Mouse (Mus musculus) limb, embryonic 15.5 days (tissue): Measurements from ENCODE around the gene Mob3b. TPM values are rescaled to one million over a fixed set of nuclear protein-coding genes. Genes with fewer than 3 reads are reported as not detected.

ENCODE experiments used
- ATAC-seq: fragments of 200-750 bp; cut with Nextera tagmentation; 2 replicates; pipeline ENCODE4 v1.8.0; 2017; ENCODE audit warnings: low read depth, moderate TSS enrichment; ENCODE audit not compliant: insufficient number of reproducible peaks, low FRiP score, low TSS enrichment
- H3K27ac ChIP-seq: fragments of 300-500 bp; sonication (generic); 2 replicates; pipeline ENCODE4 v1.5.1; 2015; ENCODE audit warnings: moderate library complexity, mild to moderate bottlenecking, inconsistent platforms
- H3K27me3 ChIP-seq: fragments of 300-500 bp; sonication (generic); 2 replicates; pipeline ENCODE4 v1.6.1; 2015; ENCODE audit warnings: inconsistent platforms
- H3K36me3 ChIP-seq: fragments of 300-500 bp; sonication (generic); 2 replicates; pipeline ENCODE4 v1.6.1; 2015; ENCODE audit warnings: inconsistent platforms
- H3K4me1 ChIP-seq: fragments of 300-500 bp; sonication (generic); 2 replicates; pipeline ENCODE4 v1.6.1; 2015; ENCODE audit warnings: inconsistent platforms
- H3K4me2 ChIP-seq: fragments of 300-500 bp; sonication (generic); 2 replicates; pipeline ENCODE4 v1.6.1; 2015; ENCODE audit warnings: mild to moderate bottlenecking, inconsistent platforms
- H3K4me3 ChIP-seq: fragments of 300-500 bp; sonication (generic); 2 replicates; pipeline ENCODE4 v1.5.1; 2015; ENCODE audit warnings: mild to moderate bottlenecking, inconsistent platforms
- H3K9ac ChIP-seq: fragments of 300-500 bp; sonication (generic); 2 replicates; pipeline ENCODE4 v1.6.1; 2015; ENCODE audit warnings: inconsistent platforms
- H3K9me3 ChIP-seq: fragments of 300-500 bp; sonication (generic); 2 replicates; pipeline ENCODE4 v1.6.1; 2016; ENCODE audit warnings: inconsistent platforms
- WGBS: fragments of 180-500 bp; shearing (Covaris S2); methylation state at CpG from one replicate; pipeline ENCODE4 v1.1.7; 2015; 5-methylcytosine and 5-hydroxymethylcytosine counted together
- polyA plus RNA-seq: library from polyadenylated mRNA; unstranded; fragments of >200 nt; fragmentation: Nextera tagmentation; extraction: Ambion mirVana; gene quantifications from 2 replicates; pipeline ENCODE4 v1.2.1, GENCODE M21; 2015

Mob3b gene
- polyA plus RNA-seq, 1 experiment from 2014 or later: 12.8 TPM

GRCm38 (mm10) chr4:35052174-35052942 lies 104.9 kb downstream of the Mob3b start:
- Histone ChIP-seq H3K4me3 (no peak overlapping the region), H3K36me3 (no peaks in the 10 kb centered on the region), H3K9me3 (no peaks in the 10 kb centered on the region), H3K27me3 (no peaks in the 10 kb centered on the region), H3K27ac (no peak overlapping the region), H3K4me2 (no peak overlapping the region), H3K4me1 (peaks cover 15% of the 10 kb centered on the region), H3K9ac (no peak overlapping the region)
- ATAC-seq: no peak
- WGBS: 49% methylated on average over 6 of the region's 6 CpGs

- H3K9me3 ChIP-seq: no peaks in the 10 kb centered on the region
- no peak overlapping the region for H3K4me2 ChIP-seq
- no peak overlapping the region for H3K9ac ChIP-seq
- H3K27ac ChIP-seq: no peak overlapping the region
- ATAC-seq: no peak
- no peaks in the 10 kb centered on the region for H3K27me3 ChIP-seq
- H3K4me1 ChIP-seq: peaks cover 15% of the 10 kb centered on the region
- WGBS: 57% methylated on average over 7 of the region's 7 CpGs
- no peak overlapping the region for H3K4me3 ChIP-seq
- no peaks in the 10 kb centered on the region for H3K36me3 ChIP-seq
Measured at GRCm38 (mm10) chr4:35051152-35051551, 106.1 kb downstream of the Mob3b start.

- Histone ChIP-seq H3K4me2 (no peak overlapping the region), H3K9ac (no peak overlapping the region), H3K9me3 (no peaks in the 10 kb centered on the region), H3K4me3 (no peak overlapping the region), H3K27me3 (no peaks in the 10 kb centered on the region), H3K27ac (0 out of 2 replicates have a peak overlapping the region, but pooled peaks have one; percentile 51), H3K36me3 (no peaks in the 10 kb centered on the region), H3K4me1 (peaks cover 15% of the 10 kb centered on the region)
- 48% methylated on average over 5 of the region's 5 CpGs for WGBS
- no peak for ATAC-seq
Measured at GRCm38 (mm10) chr4:35049742-35050058, 107.6 kb downstream of the Mob3b start.

- no peaks in the 10 kb centered on the region for H3K9me3 ChIP-seq
- 24% methylated on average over 9 of the region's 9 CpGs for WGBS
- no peak overlapping the region for H3K4me3 ChIP-seq
- peaks cover 15% of the 10 kb centered on the region for H3K4me1 ChIP-seq
- no peak for ATAC-seq
- no peak overlapping the region for H3K9ac ChIP-seq
- no peak overlapping the region for H3K4me2 ChIP-seq
- no peaks in the 10 kb centered on the region for H3K27me3 ChIP-seq
- H3K27ac ChIP-seq: 0 out of 2 replicates have a peak overlapping the region, but pooled peaks have one; percentile 51
- no peaks in the 10 kb centered on the region for H3K36me3 ChIP-seq
Measured at GRCm38 (mm10) chr4:35049036-35049741, 108.1 kb downstream of the Mob3b start.

- H3K4me1 ChIP-seq: no peaks in the 10 kb centered on the region
- no peak for ATAC-seq
- no peak overlapping the region for H3K27ac ChIP-seq
- H3K4me2 ChIP-seq: no peak overlapping the region
- 90% methylated on average over 5 of the region's 5 CpGs for WGBS
- no peaks in the 10 kb centered on the region for H3K9me3 ChIP-seq
- no peaks in the 10 kb centered on the region for H3K36me3 ChIP-seq
- no peak overlapping the region for H3K9ac ChIP-seq
- H3K27me3 ChIP-seq: no peaks in the 10 kb centered on the region
- H3K4me3 ChIP-seq: no peak overlapping the region
Measured at GRCm38 (mm10) chr4:35040896-35041295, 116.4 kb downstream of the Mob3b start.

- ATAC-seq: no peak
- Histone ChIP-seq H3K27me3 (no peaks in the 10 kb centered on the region), H3K9ac (no peak overlapping the region), H3K4me2 (no peak overlapping the region), H3K27ac (no peak overlapping the region), H3K36me3 (no peaks in the 10 kb centered on the region), H3K4me1 (0 out of 2 replicates have a peak, but pooled peaks cover under 1% of the 10 kb centered on the region), H3K9me3 (no peaks in the 10 kb centered on the region), H3K4me3 (no peak overlapping the region)
- WGBS: 88% methylated on average over 1 of the region's 1 CpGs
Measured at GRCm38 (mm10) chr4:35040306-35040705, 117.0 kb downstream of the Mob3b start.

GRCm38 (mm10) chr4:35037824-35038223 lies 119.5 kb downstream of the Mob3b start:
- Histone ChIP-seq H3K27ac (no peak overlapping the region), H3K9me3 (no peaks in the 10 kb centered on the region), H3K9ac (no peak overlapping the region), H3K27me3 (no peaks in the 10 kb centered on the region), H3K36me3 (no peaks in the 10 kb centered on the region), H3K4me3 (no peak overlapping the region), H3K4me2 (no peak overlapping the region), H3K4me1 (0 out of 2 replicates have a peak, but pooled peaks cover 6% of the 10 kb centered on the region)
- ATAC-seq: no peak
- WGBS: 66% methylated on average over 2 of the region's 2 CpGs

- Histone ChIP-seq H3K4me1 (0 out of 2 replicates have a peak, but pooled peaks cover 6% of the 10 kb centered on the region), H3K9ac (no peak overlapping the region), H3K4me3 (no peak overlapping the region), H3K27ac (no peak overlapping the region), H3K9me3 (no peaks in the 10 kb centered on the region), H3K36me3 (no peaks in the 10 kb centered on the region), H3K27me3 (no peaks in the 10 kb centered on the region), H3K4me2 (peak overlapping the region; percentile 29; the same call in 1 of the 2 replicates)
- ATAC-seq: no peak
- WGBS: 39% methylated on average over 18 of the region's 18 CpGs
Measured at GRCm38 (mm10) chr4:35034504-35035290, 122.6 kb downstream of the Mob3b start.

- Histone ChIP-seq H3K9ac (no peak overlapping the region), H3K36me3 (no peaks in the 10 kb centered on the region), H3K4me2 (no peak overlapping the region), H3K27me3 (no peaks in the 10 kb centered on the region), H3K9me3 (no peaks in the 10 kb centered on the region), H3K4me3 (no peak overlapping the region), H3K4me1 (0 out of 2 replicates have a peak, but pooled peaks cover 6% of the 10 kb centered on the region), H3K27ac (no peak overlapping the region)
- 96% methylated on average over 3 of the region's 3 CpGs for WGBS
- ATAC-seq: no peak
Measured at GRCm38 (mm10) chr4:35032758-35033157, 124.5 kb downstream of the Mob3b start.

GRCm38 (mm10) chr4:35031623-35032022 lies 125.7 kb downstream of the Mob3b start:
- H3K36me3 ChIP-seq: no peaks in the 10 kb centered on the region
- no peak overlapping the region for H3K4me3 ChIP-seq
- H3K27ac ChIP-seq: no peak overlapping the region
- H3K4me2 ChIP-seq: no peak overlapping the region
- no peaks in the 10 kb centered on the region for H3K27me3 ChIP-seq
- WGBS: 46% methylated on average over 3 of the region's 3 CpGs
- H3K9ac ChIP-seq: no peak overlapping the region
- 0 out of 2 replicates have a peak, but pooled peaks cover 6% of the 10 kb centered on the region for H3K4me1 ChIP-seq
- ATAC-seq: no peak
- no peaks in the 10 kb centered on the region for H3K9me3 ChIP-seq

- Histone ChIP-seq H3K27me3 (no peaks in the 10 kb centered on the region), H3K27ac (no peak overlapping the region), H3K36me3 (no peaks in the 10 kb centered on the region), H3K4me2 (no peak overlapping the region), H3K9ac (no peak overlapping the region), H3K4me1 (0 out of 2 replicates have a peak, but pooled peaks cover 6% of the 10 kb centered on the region), H3K4me3 (no peak overlapping the region), H3K9me3 (no peaks in the 10 kb centered on the region)
- WGBS: 64% methylated on average over 5 of the region's 5 CpGs
- ATAC-seq: no peak
Measured at GRCm38 (mm10) chr4:35031141-35031540, 126.1 kb downstream of the Mob3b start.
